Mouse (Mus musculus) kidney, adult 2 months (tissue): ENCODE data around the gene Col4a2.

Experiments used
- CTCF ChIP-seq: fragments of 200-500 bp; conservative IDR thresholded peaks from 2 replicates; pipeline ENCODE4 v1.5.1; 2011; ENCODE audit warnings: low read depth, mild to moderate bottlenecking, control low read depth, low read length, moderate library complexity, mixed read lengths; ENCODE audit not compliant: insufficient read depth, insufficient read length
- POLR2A ChIP-seq: fragments of 200-500 bp; IDR thresholded peaks from one replicate; pipeline ENCODE4 v1.6.1; 2011; ENCODE audit warnings: low read depth, low read length, control low read depth

- no peak for TF ChIP-seq POLR2A
- TF ChIP-seq CTCF, result peak; percentile 98
Measured at GRCm38 (mm10) chr8:11392739-11393138, 80.1 kb downstream of the Col4a2 start.
